Mouse (Mus musculus): Measurements from ENCODE around the gene Fam221b.

Fam221b gene

GRCm38 (mm10) chr4:43666412-43666811 is 2.5 kb downstream of the Fam221b start:
- no peak for DNase-seq (ENCODE audit: extremely low read depth, insufficient read length, low spot score)

- DNase-seq (ENCODE audit: extremely low read depth, insufficient read length, low spot score), result no peak
Observed at GRCm38 (mm10) chr4:43657146-43657545, 11.8 kb downstream of the Fam221b start.

GRCm38 (mm10) chr4:43656339-43657109 is 12.4 kb downstream of the Fam221b start, which contains the start of gene Hint2:
Hint2 (minus strand) TSS chr4:43656466.
- DNase-seq (ENCODE audit: extremely low read depth, insufficient read length, low spot score), result peak; percentile 97

- no peak for DNase-seq (ENCODE audit: extremely low read depth, insufficient read length, low spot score)
Observed at GRCm38 (mm10) chr4:43655656-43656338, 13.1 kb downstream of the Fam221b start.

GRCm38 (mm10) chr4:43653161-43654015 is 15.6 kb downstream of the Fam221b start, which contains the start of gene Spag8:
Spag8 (minus strand) TSS chr4:43653594.
- DNase-seq (ENCODE audit: extremely low read depth, insufficient read length, low spot score), result no peak

GRCm38 (mm10) chr4:43652726-43653125 is 16.2 kb downstream of the Fam221b start:
- DNase-seq (ENCODE audit: extremely low read depth, insufficient read length, low spot score), result no peak

GRCm38 (mm10) chr4:43649783-43650182 is 19.2 kb downstream of the Fam221b start:
- DNase-seq (ENCODE audit: extremely low read depth, insufficient read length, low spot score), result no peak

- DNase-seq (ENCODE audit: extremely low read depth, insufficient read length, low spot score), result no peak
Observed at GRCm38 (mm10) chr4:43640491-43640890, 28.5 kb downstream of the Fam221b start.

- no peak for DNase-seq (ENCODE audit: extremely low read depth, insufficient read length, low spot score)
Observed at GRCm38 (mm10) chr4:43640076-43640475, 28.9 kb downstream of the Fam221b start.

- no peak for DNase-seq (ENCODE audit: extremely low read depth, insufficient read length, low spot score)
Observed at GRCm38 (mm10) chr4:43636751-43637150, 32.2 kb downstream of the Fam221b start.

GRCm38 (mm10) chr4:43634621-43635374 is 34.1 kb downstream of the Fam221b start:
- no peak for DNase-seq (ENCODE audit: extremely low read depth, insufficient read length, low spot score)

GRCm38 (mm10) chr4:43633736-43634135 is 35.2 kb downstream of the Fam221b start:
- DNase-seq (ENCODE audit: extremely low read depth, insufficient read length, low spot score), result no peak

GRCm38 (mm10) chr4:43633296-43633695 is 35.6 kb downstream of the Fam221b start:
- no peak for DNase-seq (ENCODE audit: extremely low read depth, insufficient read length, low spot score)

GRCm38 (mm10) chr4:43631956-43632920 is 36.7 kb downstream of the Fam221b start:
- DNase-seq (ENCODE audit: extremely low read depth, insufficient read length, low spot score), result peak; percentile 40

- peak; percentile 74 for DNase-seq (ENCODE audit: extremely low read depth, insufficient read length, low spot score)
Observed at GRCm38 (mm10) chr4:43631046-43631955, 37.6 kb downstream of the Fam221b start, which contains the start of gene Npr2. Npr2 (plus strand) TSS chr4:43631935.

- no peak for DNase-seq (ENCODE audit: extremely low read depth, insufficient read length, low spot score)
Observed at GRCm38 (mm10) chr4:43630671-43631045, 38.3 kb downstream of the Fam221b start.

GRCm38 (mm10) chr4:43630030-43630581 is 38.8 kb downstream of the Fam221b start:
- peak; percentile 48 for DNase-seq (ENCODE audit: extremely low read depth, insufficient read length, low spot score)

All from 3134 (cell line).